ENCODE assay signal across 35 mouse cellular contexts in the genomic region with DNA sequence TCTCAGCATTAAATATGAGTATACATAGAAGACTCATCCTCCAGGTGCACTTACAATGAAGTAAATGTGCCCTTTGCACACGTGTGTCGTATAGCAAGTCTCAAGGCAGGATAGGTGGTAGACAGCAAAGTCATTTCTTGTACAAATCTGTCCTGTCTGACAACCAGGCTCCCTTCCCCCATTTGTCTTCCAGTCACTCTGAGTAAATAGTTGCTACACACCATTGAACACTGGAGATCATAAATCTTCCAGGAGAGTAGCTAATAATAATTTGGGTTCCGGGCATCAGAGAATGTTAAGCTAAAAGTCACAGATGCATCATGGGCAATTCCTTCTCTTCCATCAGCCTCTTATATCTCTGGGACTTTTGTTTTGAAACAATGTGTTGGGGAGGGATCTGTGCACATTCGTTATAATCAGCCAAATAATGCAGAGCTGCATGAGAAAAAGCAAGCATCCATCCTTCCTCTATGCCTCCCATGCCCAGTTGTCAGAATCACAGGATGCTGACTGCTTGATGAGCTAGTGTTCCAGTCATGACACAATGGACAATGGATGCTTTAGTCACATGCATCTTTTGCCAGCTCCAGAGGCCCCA. TPM values are rescaled to one million over a fixed set of nuclear protein-coding genes. Genes with fewer than 3 reads are reported as not detected.
DNase-seq lines count a peak whose midpoint lies in the region; ATAC-seq and TF ChIP-seq lines count a peak whose summit lies in the region.
"Had no signal": no experiment of that assay in that cellular context is flagged by ENCODE, and none has a peak within 500 bp of the region (broad histone marks: within the 10 kb centered on the region; RNA-seq: fewer than 3 reads in every experiment).

No protein-coding gene starts in this region.

- no peaks in the 10 kb centered on the region for H3K27me3 ChIP-seq in kidney, postnatal 0 days (ENCODE audit: insufficient read depth, low read length)
- no peaks in the 10 kb centered on the region for H3K27me3 ChIP-seq in hindbrain, embryonic 13.5 days
- no peaks in the 10 kb centered on the region for H3K27me3 ChIP-seq in neural tube, embryonic 13.5 days
- no peaks in the 10 kb centered on the region for H3K27me3 ChIP-seq in forebrain, postnatal 0 days (ENCODE audit: insufficient read depth, low read length)
- H3K27me3 ChIP-seq: embryonic facial prominence, embryonic 13.5 days; forebrain, embryonic 13.5 days; limb, embryonic 13.5 days; liver, embryonic 12.5 days; midbrain, embryonic 12.5 days had no signal

- WGBS in kidney, postnatal 0 days, result 15% methylated on average over 4 of the region's 4 CpGs
- WGBS in hindbrain, embryonic 13.5 days, result 48% methylated on average over 4 of the region's 4 CpGs
- WGBS in neural tube, embryonic 13.5 days, result 45% methylated on average over 4 of the region's 4 CpGs
- WGBS in forebrain, postnatal 0 days, result 74% methylated on average over 4 of the region's 4 CpGs

- no peaks in the 10 kb centered on the region for H3K36me3 ChIP-seq in kidney, postnatal 0 days (ENCODE audit: insufficient read depth, low read length)
- no peaks in the 10 kb centered on the region for H3K36me3 ChIP-seq in hindbrain, embryonic 13.5 days
- H3K36me3 ChIP-seq in neural tube, embryonic 13.5 days, result no peaks in the 10 kb centered on the region
- H3K36me3 ChIP-seq in forebrain, postnatal 0 days (ENCODE audit: insufficient read depth), result no peaks in the 10 kb centered on the region
- H3K36me3 ChIP-seq: embryonic facial prominence, embryonic 13.5 days; limb, embryonic 13.5 days; liver, embryonic 12.5 days; midbrain, embryonic 12.5 days had no signal

- H3K9me3 ChIP-seq in kidney, postnatal 0 days (replicated peaks; ENCODE audit: low read length), result no peaks in the 10 kb centered on the region
- no peaks in the 10 kb centered on the region for H3K9me3 ChIP-seq in hindbrain, embryonic 13.5 days
- H3K9me3 ChIP-seq in neural tube, embryonic 13.5 days, result no peaks in the 10 kb centered on the region
- H3K9me3 ChIP-seq in forebrain, postnatal 0 days (ENCODE audit: low read length), result no peaks in the 10 kb centered on the region
- H3K9me3 ChIP-seq: embryonic facial prominence, embryonic 13.5 days; forebrain, embryonic 13.5 days; limb, embryonic 13.5 days; liver, embryonic 12.5 days; midbrain, embryonic 12.5 days had no signal

- H3K4me2 ChIP-seq in kidney, postnatal 0 days (ENCODE audit: low read length), result no peak overlapping the region
- H3K4me2 ChIP-seq in hindbrain, embryonic 13.5 days, result no peak overlapping the region
- H3K4me2 ChIP-seq in neural tube, embryonic 13.5 days, result no peak overlapping the region
- no peak overlapping the region for H3K4me2 ChIP-seq in forebrain, postnatal 0 days (ENCODE audit: low read depth)
- H3K4me2 ChIP-seq: embryonic facial prominence, embryonic 13.5 days; forebrain, embryonic 13.5 days; heart, embryonic 11.5 days; limb, embryonic 13.5 days; liver, embryonic 12.5 days; midbrain, embryonic 12.5 days had no signal

- no peak overlapping the region for H3K4me3 ChIP-seq in kidney, postnatal 0 days (replicated peaks; ENCODE audit: low read depth, low read length)
- H3K4me3 ChIP-seq in hindbrain, embryonic 13.5 days, result no peak overlapping the region
- no peak overlapping the region for H3K4me3 ChIP-seq in neural tube, embryonic 13.5 days
- H3K4me3 ChIP-seq in forebrain, postnatal 0 days (ENCODE audit: low read depth, low read length), result no peak overlapping the region
- H3K4me3 ChIP-seq: embryonic facial prominence, embryonic 13.5 days; erythroblast, embryonic 14.5 days; forebrain, embryonic 13.5 days; limb, embryonic 13.5 days; liver, embryonic 12.5 days; midbrain, embryonic 12.5 days had no signal

- peak; percentile 17 for DNase-seq in kidney, postnatal 0 days (ENCODE audit: low spot score)
- no peak for DNase-seq in kidney, postnatal 25 days
- DNase-seq in brain, adult 2 months (ENCODE audit: low read depth, low spot score), result peak; percentile 48
- no peak for DNase-seq in forebrain, postnatal 0 days
- no peak for DNase-seq in spleen, postnatal 14 days (ENCODE audit: low spot score in 2 of 2)
- DNase-seq: adrenal gland, adult 8-10 months; cerebellum, adult 8-10 months; cerebellum, postnatal 36 days; embryo, embryonic 11 days; gastrocnemius, postnatal 10 days; heart, adult 11 months; heart, postnatal 10 days; kidney, postnatal 36 days; lung, adult 18-20 months; lung, postnatal 14 days; right cerebral cortex, adult 18-20 months; right cerebral cortex, postnatal 4 days had no signal

- ATAC-seq in kidney, postnatal 0 days (replicated peaks; ENCODE audit: low FRiP score, low read depth), result no peak
- peak; percentile 64; the same call in 1 of the 2 replicates for ATAC-seq in hindbrain, embryonic 13.5 days (ENCODE audit: low FRiP score)
- peak; percentile 68; the same call in 1 of the 2 replicates for ATAC-seq in neural tube, embryonic 13.5 days (ENCODE audit: low read depth)
- no peak for ATAC-seq in forebrain, postnatal 0 days
- ATAC-seq: activated CD4-positive, CD25-positive, alpha-beta regulatory T cell, adult 4 months; forebrain, embryonic 13.5 days; intestine, postnatal 0 days; liver, embryonic 12.5 days had no signal

- H3K27ac ChIP-seq in kidney, postnatal 0 days, result no peak overlapping the region
- peak overlapping the region; percentile 42; the same call in 1 of the 2 replicates for H3K27ac ChIP-seq in hindbrain, embryonic 13.5 days
- H3K27ac ChIP-seq in neural tube, embryonic 13.5 days (replicated peaks), result no peak overlapping the region
- H3K27ac ChIP-seq in forebrain, postnatal 0 days (ENCODE audit: low read depth, low read length), result no peak overlapping the region
- H3K27ac ChIP-seq: embryonic facial prominence, embryonic 13.5 days; forebrain, embryonic 13.5 days; limb, embryonic 13.5 days; liver, embryonic 12.5 days; midbrain, embryonic 12.5 days had no signal

- no peaks in the 10 kb centered on the region for H3K4me1 ChIP-seq in kidney, postnatal 0 days (replicated peaks; ENCODE audit: insufficient read depth, low read length)
- peaks cover 7% of the 10 kb centered on the region for H3K4me1 ChIP-seq in hindbrain, embryonic 13.5 days (replicated peaks)
- H3K4me1 ChIP-seq in neural tube, embryonic 13.5 days (replicated peaks), result no peaks in the 10 kb centered on the region; the same call in 1 of the 2 replicates
- no peaks in the 10 kb centered on the region for H3K4me1 ChIP-seq in forebrain, postnatal 0 days (ENCODE audit: insufficient read depth)
- H3K4me1 ChIP-seq: forebrain, embryonic 13.5 days; limb, embryonic 13.5 days; liver, embryonic 12.5 days; midbrain, embryonic 12.5 days had no signal

- no peak overlapping the region for H3K9ac ChIP-seq in kidney, postnatal 0 days (ENCODE audit: low read depth, low read length)
- no peak overlapping the region for H3K9ac ChIP-seq in hindbrain, embryonic 13.5 days
- no peak overlapping the region for H3K9ac ChIP-seq in neural tube, embryonic 13.5 days
- no peak overlapping the region for H3K9ac ChIP-seq in forebrain, postnatal 0 days
- H3K9ac ChIP-seq: embryonic facial prominence, embryonic 13.5 days; forebrain, embryonic 13.5 days; limb, embryonic 13.5 days; liver, embryonic 12.5 days; midbrain, embryonic 12.5 days had no signal

- TF ChIP-seq CTCF in kidney, postnatal 0 days (IDR thresholded peaks at IDR 0.05; ENCODE audit: low read depth), result no peak
- no peak for TF ChIP-seq CTCF in forebrain, postnatal 0 days (IDR thresholded peaks at IDR 0.05; ENCODE audit: low read depth)

RNA-seq across cellular contexts. Expression of gene Gm38100, which starts 26.7 kb away (rescaled TPM):
- polyA plus RNA-seq in kidney, postnatal 0 days (2015; fragmentation: Nextera tagmentation; extraction: Ambion mirVana), result not detected in 2 replicates
- not detected in 2 replicates for polyA plus RNA-seq in hindbrain, embryonic 13.5 days (2015; fragmentation: Nextera tagmentation; extraction: Ambion mirVana)
- not detected in 2 replicates for polyA plus RNA-seq in neural tube, embryonic 13.5 days (2015; fragmentation: Nextera tagmentation; extraction: Ambion mirVana)
- total RNA-seq in forebrain, postnatal 0 days (2014; rRNA removed), result not detected in 2 replicates
- polyA plus RNA-seq in forebrain, postnatal 0 days (2015; fragmentation: Nextera tagmentation; extraction: Ambion mirVana), result not detected in 2 replicates
- total RNA-seq: adrenal gland, adult 8-10 months; gastrocnemius, postnatal 10 days; heart, postnatal 10 days; left cerebral cortex, adult 18-20 months; left cerebral cortex, postnatal 25 days; megakaryocyte progenitor cell, adult 5-6 weeks had no signal
- polyA plus RNA-seq: activated CD4-positive, CD25-positive, alpha-beta regulatory T cell, adult 4 months; brain, embryonic 14.5 days; C2C12; erythroblast, embryonic 14.5 days; heart, embryonic 11.5 days; intestine, postnatal 0 days; liver, embryonic 12.5 days; stomach, embryonic 16.5 days; urinary bladder, adult 2 months had no signal

RNA-seq across cellular contexts. Expression of gene Rbm8a2, which starts 32.1 kb away (rescaled TPM):
- 0.55 and 0.64 TPM in 2 replicates for polyA plus RNA-seq in kidney, postnatal 0 days (2015; fragmentation: Nextera tagmentation; extraction: Ambion mirVana)
- polyA plus RNA-seq in hindbrain, embryonic 13.5 days (2015; fragmentation: Nextera tagmentation; extraction: Ambion mirVana), result 0.53 and 1.2 TPM in 2 replicates
- 0.77 and 1.1 TPM in 2 replicates for polyA plus RNA-seq in neural tube, embryonic 13.5 days (2015; fragmentation: Nextera tagmentation; extraction: Ambion mirVana)
- 0.33 TPM in 1 of 2 replicates, not detected in the other for total RNA-seq in forebrain, postnatal 0 days (2014; rRNA removed)
- 0.34 and 0.57 TPM in 2 replicates for polyA plus RNA-seq in forebrain, postnatal 0 days (2015; fragmentation: Nextera tagmentation; extraction: Ambion mirVana)
- total RNA-seq: heart, postnatal 10 days; left cerebral cortex, adult 18-20 months had no signal
- polyA plus RNA-seq: erythroblast, embryonic 14.5 days had no signal

Comparison
In these comparisons a context has a peak if more than half of its experiments do, and no peak if none do; other contexts are left out.
1. DNase-seq: peak in kidney, postnatal 0 days (single experiment) and brain, adult 2 months (single experiment); none in kidney, postnatal 25 days (0 of 2), forebrain, postnatal 0 days (single experiment) and spleen, postnatal 14 days (0 of 2).
2. ATAC-seq: peak in hindbrain, embryonic 13.5 days (single experiment) and neural tube, embryonic 13.5 days (single experiment); none in kidney, postnatal 0 days (single experiment) and forebrain, postnatal 0 days (single experiment).